Mouse (Mus musculus) MEL-GATA-1-ER (cell line): ENCODE results near the gene Mrpl20.

ENCODE experiments used
- DNase-seq: peaks from one replicate; pipeline ENCODE4 v3.0.0-alpha.2; 2012; ENCODE audit warnings: low read depth; ENCODE audit errors: extremely low read depth

Gene Mrpl20

DNA sequence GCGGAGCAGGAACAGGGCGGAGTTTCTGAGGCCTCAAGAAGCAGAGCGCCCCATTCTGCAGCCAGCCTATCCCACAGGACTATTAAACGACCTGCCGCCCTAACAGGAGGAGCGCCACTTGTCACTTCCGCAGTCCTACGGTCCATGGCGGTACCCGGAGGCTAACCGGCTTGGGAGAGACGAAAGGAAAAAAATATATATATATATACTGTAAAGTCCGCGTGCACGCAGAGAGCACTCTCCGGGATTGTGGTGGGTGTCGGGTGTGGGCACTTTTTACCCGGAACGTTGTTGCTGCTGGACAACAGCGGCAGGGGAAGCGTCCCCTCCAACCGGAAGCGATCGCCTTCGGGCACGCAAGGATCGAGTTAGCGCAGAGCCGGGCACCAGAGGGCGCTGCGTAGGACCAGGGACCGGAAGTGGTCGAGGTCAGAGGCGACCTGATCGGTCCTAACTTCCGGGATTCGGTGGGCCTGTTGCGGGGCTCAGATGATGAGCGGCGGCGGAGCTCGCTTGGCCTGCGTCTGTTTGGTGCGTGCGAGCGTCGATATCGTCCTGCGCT, 28.6 kb downstream of the Mrpl20 start, which contains the start of gene Aurkaip1:
Gene Aurkaip1, plus strand, starts transcription at position 68 of the 562 bp plus-strand sequence.
- peak; percentile 90 for DNase-seq

- no peak for DNase-seq
These were observed 29.2 kb downstream of the Mrpl20 start for GRCm38 (mm10) chr4:155831831-155832230.

- DNase-seq = no peak
These were observed 29.6 kb downstream of the Mrpl20 start for GRCm38 (mm10) chr4:155832321-155832720.

DNA sequence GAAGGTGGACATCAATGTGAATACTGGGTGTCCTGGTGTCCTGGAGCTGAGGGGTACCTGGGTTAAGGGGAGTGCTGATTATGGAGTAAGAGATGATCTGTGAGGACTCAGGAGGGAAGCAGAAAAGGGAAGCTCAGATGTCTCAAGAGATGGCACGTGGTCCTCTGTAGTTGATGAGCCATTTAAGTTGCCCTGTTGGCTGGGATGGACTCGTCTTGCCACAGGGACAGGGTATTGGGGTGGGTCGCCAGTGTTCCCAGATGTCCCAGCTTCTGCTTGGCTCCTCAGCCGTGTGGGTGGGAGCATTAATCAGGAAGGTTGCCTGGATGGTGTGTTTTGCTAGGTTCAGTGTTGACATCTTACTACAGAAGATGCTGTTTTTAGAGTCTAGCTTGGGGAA, 30.6 kb downstream of the Mrpl20 start:
- DNase-seq = no peak

DNA sequence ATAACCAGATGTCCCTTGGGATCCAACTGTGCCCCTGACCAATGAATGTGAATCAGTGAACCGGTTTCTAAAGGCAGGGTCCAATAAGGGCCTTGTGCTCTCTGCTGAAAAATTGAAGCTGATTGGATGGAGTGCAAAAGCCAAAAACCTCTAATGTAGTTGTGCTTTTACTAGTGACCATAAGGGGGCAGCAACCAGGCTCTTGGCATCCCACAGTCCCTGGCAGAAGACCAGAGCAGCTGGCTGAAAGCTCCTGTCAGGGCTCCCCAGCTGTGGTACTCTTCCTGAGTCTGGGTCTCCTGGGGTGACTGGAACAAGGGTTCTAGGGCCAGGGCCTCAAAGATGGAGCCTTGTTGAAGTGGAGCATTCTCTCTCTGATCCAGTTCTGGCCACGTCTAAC, 31.2 kb downstream of the Mrpl20 start:
- peak; percentile 74 for DNase-seq

GRCm38 (mm10) chr4:155837404-155838010, 34.8 kb downstream of the Mrpl20 start:
- DNase-seq = no peak

DNA sequence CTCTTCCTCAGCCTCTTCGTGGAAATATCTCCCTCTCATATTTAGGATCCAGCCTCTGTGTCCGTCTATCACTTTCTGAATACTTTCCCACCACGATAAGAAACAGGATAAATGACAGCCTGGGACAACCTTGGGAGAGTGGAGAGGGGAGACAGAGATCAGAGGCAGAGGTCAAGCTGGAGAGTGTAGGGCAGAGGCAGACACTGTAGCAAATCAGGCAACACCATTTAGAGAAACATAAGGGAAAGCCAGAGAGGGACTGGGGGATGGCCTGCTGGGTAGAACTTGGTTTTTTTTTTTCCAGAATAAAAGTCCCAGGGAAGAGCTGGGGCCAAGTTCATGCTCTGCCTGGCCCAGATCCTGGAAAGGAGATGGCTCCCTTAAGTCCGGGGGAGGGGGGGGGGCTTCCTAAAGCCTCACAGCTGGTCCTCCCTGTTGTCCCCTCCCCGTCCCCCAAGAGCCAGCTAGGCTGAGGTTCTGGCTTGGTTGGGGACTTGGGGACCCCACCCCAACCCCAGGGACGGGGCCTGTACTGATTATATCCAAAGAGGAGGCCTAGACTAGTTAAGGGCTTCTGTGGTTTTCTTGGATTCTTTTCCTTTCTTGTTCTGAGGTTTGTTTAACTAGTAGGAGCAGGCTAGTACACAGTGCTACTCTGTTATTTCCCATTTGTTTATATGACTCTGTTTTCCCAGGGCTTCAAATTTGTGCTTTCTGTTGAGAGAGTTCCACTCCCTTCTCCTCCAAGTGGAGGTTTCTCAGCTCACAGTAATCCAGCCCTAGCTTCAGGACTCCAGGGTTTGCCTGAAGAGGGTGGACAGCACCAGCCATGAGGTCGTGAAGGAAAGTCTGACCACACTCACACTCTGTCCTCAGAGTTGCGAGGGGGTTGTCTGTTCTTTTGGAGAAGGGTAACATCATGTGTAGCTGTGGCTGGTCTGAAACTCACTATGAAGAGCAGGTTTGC, 35.8 kb downstream of the Mrpl20 start:
- DNase-seq = no peak

- no peak for DNase-seq
These were observed 36.8 kb downstream of the Mrpl20 start, which contains the start of gene Mxra8 for GRCm38 (mm10) chr4:155839483-155839910. Gene Mxra8 (plus strand): TSS chr4:155839680.

GRCm38 (mm10) chr4:155840076-155841002, 37.7 kb downstream of the Mrpl20 start:
- no peak for DNase-seq

- peak; percentile 66 for DNase-seq
These were observed 38.4 kb downstream of the Mrpl20 start for GRCm38 (mm10) chr4:155841003-155841454.

DNA sequence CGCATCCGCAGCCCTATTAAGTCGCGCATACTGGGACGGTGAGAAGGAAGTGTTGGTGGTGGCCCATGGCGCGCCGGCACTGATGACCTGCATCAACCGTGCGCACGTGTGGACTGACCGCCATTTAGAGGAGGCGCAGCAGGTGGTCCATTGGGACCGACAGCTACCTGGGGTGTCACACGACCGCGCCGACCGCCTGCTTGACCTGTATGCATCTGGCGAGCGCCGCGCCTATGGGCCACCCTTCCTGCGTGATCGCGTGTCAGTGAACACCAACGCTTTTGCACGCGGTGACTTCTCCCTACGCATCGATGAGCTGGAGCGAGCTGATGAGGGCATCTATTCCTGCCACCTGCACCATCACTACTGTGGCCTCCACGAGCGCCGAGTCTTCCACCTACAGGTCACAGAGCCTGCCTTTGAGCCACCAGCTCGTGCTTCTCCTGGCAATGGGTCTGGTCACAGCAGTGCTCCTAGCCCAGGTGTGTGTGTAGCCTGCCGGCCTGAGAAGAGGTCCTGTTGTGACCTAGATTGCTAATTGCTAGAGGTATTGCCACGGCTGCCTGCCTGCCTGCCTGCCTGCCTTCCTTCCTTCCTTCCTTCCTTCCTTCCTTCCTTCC, 39.1 kb downstream of the Mrpl20 start:
- DNase-seq = no peak

DNA sequence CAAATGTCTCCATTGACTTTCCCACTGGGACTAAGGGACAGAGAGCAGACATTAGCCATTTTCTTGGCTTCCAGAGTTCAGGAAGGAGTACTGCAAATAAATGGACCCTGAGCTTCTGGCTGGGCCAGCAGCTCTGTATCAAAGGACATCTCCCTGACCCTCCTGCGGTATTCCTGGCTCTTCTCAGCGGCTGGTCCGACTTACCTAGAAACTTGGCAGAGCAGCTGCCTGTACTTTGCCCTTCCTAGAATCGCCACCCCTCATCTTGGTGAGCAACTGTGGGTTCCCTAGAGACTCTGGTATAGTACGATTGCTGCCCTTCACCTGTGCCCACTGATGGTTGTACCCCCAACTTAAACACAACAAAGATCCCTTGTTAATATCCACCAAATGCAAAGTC, 40.6 kb downstream of the Mrpl20 start:
- DNase-seq = no peak

GRCm38 (mm10) chr4:155846871-155847578, 44.3 kb downstream of the Mrpl20 start, which contains the start of gene Dvl1:
Gene Dvl1 (plus strand): TSS chr4:155847402.
- no peak for DNase-seq

DNA sequence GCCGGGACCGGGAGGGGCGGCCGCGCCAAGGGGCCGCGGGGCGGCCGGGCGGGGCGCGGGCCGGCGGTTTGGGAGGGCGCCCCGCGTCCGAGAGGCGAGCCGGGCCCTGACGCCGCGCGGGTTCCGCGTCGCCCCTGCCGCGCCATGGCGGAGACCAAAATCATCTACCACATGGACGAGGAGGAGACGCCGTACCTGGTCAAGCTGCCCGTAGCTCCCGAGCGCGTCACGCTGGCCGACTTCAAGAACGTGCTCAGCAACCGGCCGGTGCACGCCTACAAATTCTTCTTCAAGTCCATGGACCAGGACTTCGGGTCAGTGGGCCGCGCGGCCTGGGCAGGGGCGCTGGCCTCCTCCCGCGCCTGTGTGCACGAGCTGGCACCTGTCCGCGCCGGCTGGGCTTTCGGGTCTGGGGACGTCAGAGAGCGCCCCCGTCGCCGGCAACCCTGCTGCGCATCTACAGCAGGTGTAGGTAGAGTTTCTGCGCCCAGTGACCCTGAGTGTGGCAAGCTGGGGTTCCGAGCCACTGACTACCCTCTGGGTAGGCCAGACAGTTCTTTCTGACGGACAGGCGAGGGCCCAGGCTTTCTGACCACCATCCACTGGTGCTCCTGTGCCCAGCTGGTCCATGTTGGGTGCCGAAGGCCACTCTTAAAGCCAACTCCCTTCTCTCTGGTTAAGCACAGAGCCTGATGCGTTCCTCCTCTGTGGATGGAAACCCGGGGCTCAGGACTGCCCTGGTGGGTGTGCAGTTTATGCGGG, 45.1 kb downstream of the Mrpl20 start:
- DNase-seq = no peak

GRCm38 (mm10) chr4:155848434-155849095, 45.9 kb downstream of the Mrpl20 start:
- DNase-seq = no peak

- DNase-seq = no peak
These were observed 46.7 kb downstream of the Mrpl20 start for GRCm38 (mm10) chr4:155849391-155849790.

DNA sequence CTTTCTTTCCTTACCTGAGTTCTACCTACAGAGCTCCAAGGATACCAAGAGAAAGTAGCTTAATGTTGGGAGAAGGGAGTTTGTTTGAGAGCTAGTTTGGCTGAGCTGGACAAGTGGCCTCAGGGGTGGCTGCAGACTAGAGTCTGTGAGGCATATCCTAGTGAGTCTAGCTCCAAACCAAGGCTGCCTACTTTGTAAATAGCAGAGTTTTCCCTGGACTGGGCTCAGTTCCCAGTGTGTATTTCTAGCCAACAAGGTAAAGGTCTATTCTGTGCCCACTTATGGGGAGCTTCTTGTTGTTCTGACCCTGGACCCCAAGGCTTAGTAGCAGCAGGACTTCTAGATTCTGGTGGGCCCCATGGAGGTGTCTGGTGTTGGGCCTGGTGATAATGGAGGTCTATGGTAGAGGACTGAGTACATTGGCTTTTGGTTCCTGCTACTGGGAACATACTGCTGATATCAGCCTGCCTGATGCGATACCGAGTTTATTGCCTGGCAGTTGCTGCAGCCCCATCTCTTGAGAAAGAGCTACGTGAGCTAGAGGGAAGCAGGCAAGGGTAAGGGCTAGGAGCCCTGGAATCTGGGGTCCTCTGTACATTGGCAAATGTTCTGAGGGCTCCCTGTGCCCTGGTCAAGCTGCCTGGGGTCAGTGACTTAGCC, 47.2 kb downstream of the Mrpl20 start:
- DNase-seq = no peak

DNA sequence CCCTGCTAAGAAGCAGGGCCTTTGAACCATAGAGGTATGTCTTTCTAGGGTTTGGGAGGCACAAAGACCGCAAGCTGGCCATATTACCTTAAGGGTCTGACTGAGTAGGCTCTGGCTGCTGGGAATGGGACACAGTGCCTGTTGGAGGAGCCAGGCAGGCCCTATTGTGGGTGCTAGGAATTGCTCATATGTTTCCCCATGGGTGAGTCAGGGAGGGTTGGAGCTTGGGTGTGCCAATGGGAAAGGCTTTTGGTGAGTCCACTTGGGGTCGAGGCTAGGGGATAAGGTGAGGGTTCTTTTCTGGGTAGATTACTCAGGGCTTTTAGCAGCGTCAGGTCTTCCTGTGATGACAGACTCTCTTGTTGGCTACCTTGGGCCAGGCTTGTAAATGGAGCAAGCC, 48.7 kb downstream of the Mrpl20 start:
- no peak for DNase-seq
